Mouse (Mus musculus): ENCODE results near the gene Sun5. TPM values are rescaled to one million over a fixed set of nuclear protein-coding genes. Genes with fewer than 3 reads are reported as not detected.

The Sun5 gene
- total RNA-seq, 1 experiment: not detected

DNA sequence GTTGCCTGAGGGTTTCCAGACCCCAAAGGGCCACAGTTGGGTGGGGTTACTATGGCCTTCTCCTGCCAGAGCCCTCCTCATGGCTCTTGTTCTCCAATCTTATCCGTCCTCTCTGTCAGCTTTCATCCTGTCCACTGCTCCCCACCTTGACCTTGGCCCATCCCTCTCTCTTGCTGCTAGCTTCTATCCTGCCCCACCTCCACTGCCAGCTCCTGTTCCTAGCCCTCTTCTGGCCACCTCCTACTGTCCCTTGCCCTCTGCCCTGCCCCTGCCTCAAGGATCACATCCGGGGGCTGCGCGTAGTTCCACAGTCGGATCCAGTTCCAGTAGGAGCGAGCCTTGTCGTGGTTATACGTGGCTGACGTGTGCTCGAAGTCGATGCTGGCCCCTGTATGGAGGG is 10.6 kb downstream of the Sun5 start:
- H3K36me3 ChIP-seq (ENCODE audit: control insufficient read depth, insufficient read depth, low read length, poor library complexity, severe bottlenecking): no peaks in the 10 kb centered on the region
- H3K4me1 ChIP-seq (ENCODE audit: control insufficient read depth in 2 of 2, insufficient read depth in 2 of 2, low read length in 2 of 2, poor library complexity in 1 of 2): no peaks in the 10 kb centered on the region
- in situ Hi-C loops (cut with MboI; ENCODE audit: low sequenced_read_pairs in 2 of 2, unreplicated experiment in 2 of 2): no loop called here
- H3K27ac ChIP-seq (ENCODE audit: insufficient read depth, low read depth, low read length, poor library complexity, severe bottlenecking): no peak overlapping the region
- H3K9me3 ChIP-seq (ENCODE audit: control insufficient read depth, insufficient read depth, low read depth, low read length): no peaks in the 10 kb centered on the region
- no peak overlapping the region for H3K9ac ChIP-seq (ENCODE audit: insufficient read depth, low read depth, low read length, poor library complexity, severe bottlenecking)
- TF ChIP-seq MAFK (IDR thresholded peaks at IDR 0.05; ENCODE audit: insufficient read depth, low read depth, low read length): no peak
- no peak for TF ChIP-seq CHD2 (IDR thresholded peaks at IDR 0.05; ENCODE audit: low read depth, low read length)
- no peak for TF ChIP-seq ZNF384 (IDR thresholded peaks at IDR 0.05; ENCODE audit: low read depth, low read length)
- TF ChIP-seq ZC3H11A (IDR thresholded peaks at IDR 0.05; ENCODE audit: borderline replicate concordance, low read depth, low read length): no peak
- no peak for TF ChIP-seq HCFC1 (IDR thresholded peaks at IDR 0.05; ENCODE audit: borderline replicate concordance, insufficient read depth, low read length)
- no peak for DNase-seq (ENCODE audit: low read depth, low spot score)
- H3K4me3 ChIP-seq (ENCODE audit: insufficient read depth in 1 of 2, low read depth in 1 of 2, low read length in 2 of 2, poor library complexity in 1 of 2, severe bottlenecking in 1 of 2): no peak overlapping the region

DNA sequence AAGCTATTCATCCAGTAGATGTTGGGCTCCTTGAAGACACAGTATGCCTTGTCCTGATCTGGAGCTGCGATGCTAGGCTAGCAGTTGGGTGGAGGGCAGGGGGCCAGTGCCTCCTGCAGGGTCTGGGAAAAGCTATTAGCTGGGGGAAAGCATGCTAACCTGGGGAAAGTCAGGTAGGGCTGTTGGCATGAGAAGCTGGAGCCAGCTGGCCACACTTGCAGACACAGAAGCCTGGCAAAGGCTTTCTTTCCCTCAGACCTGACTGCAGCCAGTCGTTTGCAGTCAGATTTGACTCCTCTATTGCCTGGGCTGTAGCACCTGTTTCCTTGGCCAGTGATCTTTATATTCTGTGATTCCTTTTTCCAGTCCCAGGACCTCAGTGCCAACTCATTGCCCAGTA is 11.3 kb downstream of the Sun5 start:
- Histone ChIP-seq H3K9me3 (ENCODE audit: control insufficient read depth, insufficient read depth, low read depth, low read length) (no peaks in the 10 kb centered on the region), H3K4me3 (ENCODE audit: insufficient read depth in 1 of 2, low read depth in 1 of 2, low read length in 2 of 2, poor library complexity in 1 of 2, severe bottlenecking in 1 of 2) (no peak overlapping the region), H3K27ac (ENCODE audit: insufficient read depth, low read depth, low read length, poor library complexity, severe bottlenecking) (no peak overlapping the region), H3K36me3 (ENCODE audit: control insufficient read depth, insufficient read depth, low read length, poor library complexity, severe bottlenecking) (no peaks in the 10 kb centered on the region), H3K9ac (ENCODE audit: insufficient read depth, low read depth, low read length, poor library complexity, severe bottlenecking) (no peak overlapping the region), H3K4me1 (ENCODE audit: control insufficient read depth in 2 of 2, insufficient read depth in 2 of 2, low read length in 2 of 2, poor library complexity in 1 of 2) (no peaks in the 10 kb centered on the region)
- TF ChIP-seq MAFK (IDR thresholded peaks at IDR 0.05; ENCODE audit: insufficient read depth, low read depth, low read length): no peak
- TF ChIP-seq CHD2 (IDR thresholded peaks at IDR 0.05; ENCODE audit: low read depth, low read length): no peak
- TF ChIP-seq HCFC1 (IDR thresholded peaks at IDR 0.05; ENCODE audit: borderline replicate concordance, insufficient read depth, low read length): no peak
- no peak for TF ChIP-seq ZNF384 (IDR thresholded peaks at IDR 0.05; ENCODE audit: low read depth, low read length)
- TF ChIP-seq ZC3H11A (IDR thresholded peaks at IDR 0.05; ENCODE audit: borderline replicate concordance, low read depth, low read length): no peak
- in situ Hi-C loops (cut with MboI; ENCODE audit: low sequenced_read_pairs in 2 of 2, unreplicated experiment in 2 of 2): no loop called here
- no peak for DNase-seq (ENCODE audit: low read depth, low spot score)

DNA sequence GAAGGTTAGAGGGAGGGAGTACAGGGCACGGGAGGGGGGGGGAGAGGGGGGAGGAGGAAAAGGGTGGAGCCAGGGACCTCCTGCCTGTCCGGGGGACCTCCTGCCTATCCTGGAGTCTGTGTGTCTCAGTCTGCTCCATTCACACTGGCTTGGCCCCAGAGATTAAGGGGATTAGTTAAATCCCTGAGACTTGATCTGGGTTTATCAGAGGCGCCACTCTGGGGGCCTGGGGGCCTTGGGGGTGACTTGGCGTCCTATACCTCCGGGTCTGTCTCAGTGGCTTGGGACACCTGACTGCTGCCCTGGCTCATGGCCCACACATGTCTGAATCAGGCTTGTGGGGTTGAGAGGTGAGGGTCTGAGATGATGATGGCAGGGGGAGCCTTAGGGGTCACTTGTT is 17.3 kb downstream of the Sun5 start:
- in situ Hi-C loops (cut with MboI; ENCODE audit: low sequenced_read_pairs in 2 of 2, unreplicated experiment in 2 of 2): no loop called here
- no peaks in the 10 kb centered on the region for H3K36me3 ChIP-seq (ENCODE audit: control insufficient read depth, insufficient read depth, low read length, poor library complexity, severe bottlenecking)
- H3K4me1 ChIP-seq (ENCODE audit: control insufficient read depth in 2 of 2, insufficient read depth in 2 of 2, low read length in 2 of 2, poor library complexity in 1 of 2): 0 out of 4 replicates have a peak, but pooled peaks cover 0 to 2% of the 10 kb centered on the region in 2 experiments
- no peak overlapping the region for H3K9ac ChIP-seq (ENCODE audit: insufficient read depth, low read depth, low read length, poor library complexity, severe bottlenecking)
- no peak overlapping the region for H3K4me3 ChIP-seq (ENCODE audit: insufficient read depth in 1 of 2, low read depth in 1 of 2, low read length in 2 of 2, poor library complexity in 1 of 2, severe bottlenecking in 1 of 2)
- no peak for TF ChIP-seq MAFK (IDR thresholded peaks at IDR 0.05; ENCODE audit: insufficient read depth, low read depth, low read length)
- TF ChIP-seq CHD2 (IDR thresholded peaks at IDR 0.05; ENCODE audit: low read depth, low read length): no peak
- TF ChIP-seq ZNF384 (IDR thresholded peaks at IDR 0.05; ENCODE audit: low read depth, low read length): no peak
- no peak for TF ChIP-seq ZC3H11A (IDR thresholded peaks at IDR 0.05; ENCODE audit: borderline replicate concordance, low read depth, low read length)
- TF ChIP-seq HCFC1 (IDR thresholded peaks at IDR 0.05; ENCODE audit: borderline replicate concordance, insufficient read depth, low read length): no peak
- H3K9me3 ChIP-seq (ENCODE audit: control insufficient read depth, insufficient read depth, low read depth, low read length): no peaks in the 10 kb centered on the region
- DNase-seq (ENCODE audit: low read depth, low spot score): no peak
- H3K27ac ChIP-seq (ENCODE audit: insufficient read depth, low read depth, low read length, poor library complexity, severe bottlenecking): no peak overlapping the region

DNA sequence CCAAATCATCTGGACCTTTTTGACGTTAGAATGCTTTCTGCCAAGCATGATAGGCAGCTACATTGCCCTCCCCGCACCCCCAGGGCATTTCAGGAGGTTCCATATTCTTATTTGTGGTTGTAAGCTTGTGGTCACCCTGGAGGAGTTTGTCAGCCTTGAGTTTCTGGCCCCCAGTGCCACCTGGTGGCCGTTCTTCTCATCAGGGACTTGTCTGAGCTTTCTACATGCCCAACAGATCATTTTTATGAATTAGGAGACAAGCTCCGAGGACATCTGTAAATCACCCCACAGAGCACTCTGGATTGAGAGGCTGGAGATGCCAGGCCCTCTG is 19.9 kb downstream of the Sun5 start:
- DNase-seq (ENCODE audit: low read depth, low spot score): no peak
- H3K27ac ChIP-seq (ENCODE audit: insufficient read depth, low read depth, low read length, poor library complexity, severe bottlenecking): no peak overlapping the region
- H3K4me1 ChIP-seq (ENCODE audit: control insufficient read depth in 2 of 2, insufficient read depth in 2 of 2, low read length in 2 of 2, poor library complexity in 1 of 2): 0 out of 4 replicates have a peak, but pooled peaks cover 0 to 2% of the 10 kb centered on the region in 2 experiments

More for the DNA sequence above, 19.9 kb downstream of the Sun5 start:
- no peak for TF ChIP-seq MAFK (IDR thresholded peaks at IDR 0.05; ENCODE audit: insufficient read depth, low read depth, low read length)
- no peak for TF ChIP-seq ZNF384 (IDR thresholded peaks at IDR 0.05; ENCODE audit: low read depth, low read length)
- TF ChIP-seq ZC3H11A (IDR thresholded peaks at IDR 0.05; ENCODE audit: borderline replicate concordance, low read depth, low read length): no peak
- no peak for TF ChIP-seq HCFC1 (IDR thresholded peaks at IDR 0.05; ENCODE audit: borderline replicate concordance, insufficient read depth, low read length)
- H3K9ac ChIP-seq (ENCODE audit: insufficient read depth, low read depth, low read length, poor library complexity, severe bottlenecking): no peak overlapping the region
- no peak overlapping the region for H3K4me3 ChIP-seq (ENCODE audit: insufficient read depth in 1 of 2, low read depth in 1 of 2, low read length in 2 of 2, poor library complexity in 1 of 2, severe bottlenecking in 1 of 2)
- in situ Hi-C loops (cut with MboI; ENCODE audit: low sequenced_read_pairs in 2 of 2, unreplicated experiment in 2 of 2): no loop called here
- no peaks in the 10 kb centered on the region for H3K36me3 ChIP-seq (ENCODE audit: control insufficient read depth, insufficient read depth, low read length, poor library complexity, severe bottlenecking)
- H3K9me3 ChIP-seq (ENCODE audit: control insufficient read depth, insufficient read depth, low read depth, low read length): no peaks in the 10 kb centered on the region
